Mouse (Mus musculus) megakaryocyte progenitor cell, adult 5-6 weeks (primary cell): ENCODE results near the gene Gm21905. TPM values are rescaled to one million over a fixed set of nuclear protein-coding genes. Genes with fewer than 3 reads are reported as not detected.

Experiments
- ATAC-seq: replicated peaks from 2 replicates; pipeline ENCODE4 v1.8.0; 2016; ENCODE audit warnings: mild to moderate bottlenecking, moderate TSS enrichment, inconsistent platforms; ENCODE audit not compliant: poor library complexity
- total RNA-seq, 2 experiments: library from RNA; stranded (forward) in 1 of 2; stranded (reverse) in 1 of 2; fragments of 157-497, 149-512 nt in 1 of 2; fragments of 200-1000 nt in 1 of 2; gene quantifications; 2 replicates each; pipeline versions ENCODE4 v1.2.3 to v1.2.4; 2015 to 2017

The Gm21905 gene
- total RNA-seq (2015) (not detected in 2 replicates), total RNA-seq (2017) (not detected in 2 replicates)

DNA sequence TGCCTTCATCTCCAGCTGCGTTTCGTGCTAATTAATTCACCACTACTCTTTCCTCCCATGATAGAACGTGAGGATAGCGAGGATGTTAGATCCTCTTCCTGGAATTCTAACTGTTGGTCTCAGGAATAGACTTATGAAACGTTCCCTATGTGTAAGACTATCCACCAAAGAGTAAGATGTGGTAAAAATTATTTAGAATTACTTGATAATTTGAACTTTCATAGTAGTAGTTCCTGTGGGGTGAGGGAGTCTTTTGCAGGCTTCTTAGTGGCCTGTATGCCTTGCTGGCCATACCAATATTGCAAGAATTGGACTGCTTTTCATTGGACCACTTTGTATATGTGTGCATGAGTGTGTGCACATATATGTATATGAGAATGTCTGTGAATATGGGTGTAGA, at the start of gene Gm21905:
TSS of gene Gm21905 (minus strand) at position 101 of the 400 bp plus-strand sequence.
- ATAC-seq: no peak

DNA sequence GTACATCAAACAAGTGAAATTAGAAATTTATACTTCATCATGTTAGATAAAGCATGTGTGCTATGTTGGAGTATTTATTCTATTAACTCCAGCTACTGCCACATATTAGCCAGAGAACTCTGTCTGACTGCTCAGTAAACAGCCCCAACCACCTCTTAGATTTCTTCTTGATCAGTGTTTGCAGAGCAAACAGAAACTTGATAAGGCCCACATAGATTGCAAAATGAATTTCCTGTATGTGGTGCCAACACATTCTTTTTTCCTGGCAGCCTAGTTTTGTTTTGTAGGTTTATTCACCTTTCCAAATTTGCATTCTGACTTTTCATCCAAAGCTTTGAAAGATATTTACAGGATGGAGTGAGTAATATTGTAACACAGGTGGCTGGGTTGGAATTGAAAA, 44.2 kb upstream of the Gm21905 start:
- no peak for ATAC-seq

- ATAC-seq: peak; percentile 76
Measured at GRCm38 (mm10) chr5:67981946-67982526, 35.8 kb upstream of the Gm21905 start.

DNA sequence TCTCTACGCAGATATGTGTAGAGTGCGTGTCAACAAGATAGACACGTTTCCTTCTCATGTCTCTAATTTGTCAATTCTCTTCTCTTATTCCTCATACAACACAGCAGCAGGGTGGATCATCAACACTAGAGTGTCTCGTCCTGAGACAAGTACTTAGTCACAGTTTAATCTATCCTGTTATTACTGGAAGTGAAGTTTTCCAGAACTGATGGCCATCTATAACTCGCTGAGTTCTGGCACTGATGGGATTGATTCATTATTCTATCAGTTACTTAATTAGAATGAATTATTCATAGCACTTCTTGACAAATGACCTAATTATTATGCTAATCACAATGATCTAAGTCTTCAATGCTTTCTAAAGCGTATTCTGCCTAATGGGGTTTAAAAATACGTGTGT, 23.3 kb upstream of the Gm21905 start:
- no peak for ATAC-seq

DNA sequence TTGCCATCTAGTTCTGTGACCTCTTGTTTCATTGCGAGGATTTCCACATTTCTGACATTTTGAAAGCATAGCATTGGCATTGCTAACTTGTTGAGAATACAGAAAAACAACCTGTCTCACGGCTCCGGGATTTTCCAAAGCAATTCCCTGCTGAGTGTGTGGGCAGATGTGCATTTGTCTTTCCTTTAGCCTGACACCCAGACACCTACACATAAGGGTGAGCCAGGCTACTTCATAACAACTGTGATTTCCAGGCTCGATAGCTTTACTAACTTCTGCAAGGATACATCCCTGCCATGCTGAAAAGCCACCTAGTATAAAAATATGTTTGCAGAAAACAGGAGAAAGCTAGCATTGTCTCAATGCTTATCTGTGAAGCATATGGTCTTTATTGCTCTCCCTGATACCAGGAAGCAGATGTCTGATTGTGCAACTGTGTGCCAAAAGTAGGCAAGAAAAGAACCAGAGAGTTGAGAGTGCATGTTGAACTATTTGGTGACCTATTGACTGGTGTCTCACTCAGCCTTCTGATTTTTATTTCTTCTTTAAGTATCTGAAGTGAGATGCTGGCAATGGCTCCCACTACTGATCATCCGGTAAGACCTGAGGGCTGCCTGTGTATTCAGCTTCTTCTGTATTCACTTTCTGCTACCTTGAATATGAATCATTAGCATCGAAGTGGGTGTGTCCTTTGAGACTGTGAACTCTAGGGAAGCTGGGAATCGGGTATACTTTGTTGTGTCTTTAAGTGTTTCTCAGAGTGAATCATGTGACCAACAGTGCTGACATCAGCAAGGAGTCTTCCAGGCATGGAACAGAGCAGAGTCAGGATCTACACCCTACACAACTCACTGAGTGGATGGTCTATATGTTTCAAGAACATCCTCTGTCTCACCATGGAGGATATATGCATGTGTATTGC, 15.7 kb upstream of the Gm21905 start:
- ATAC-seq: peak; percentile 86

DNA sequence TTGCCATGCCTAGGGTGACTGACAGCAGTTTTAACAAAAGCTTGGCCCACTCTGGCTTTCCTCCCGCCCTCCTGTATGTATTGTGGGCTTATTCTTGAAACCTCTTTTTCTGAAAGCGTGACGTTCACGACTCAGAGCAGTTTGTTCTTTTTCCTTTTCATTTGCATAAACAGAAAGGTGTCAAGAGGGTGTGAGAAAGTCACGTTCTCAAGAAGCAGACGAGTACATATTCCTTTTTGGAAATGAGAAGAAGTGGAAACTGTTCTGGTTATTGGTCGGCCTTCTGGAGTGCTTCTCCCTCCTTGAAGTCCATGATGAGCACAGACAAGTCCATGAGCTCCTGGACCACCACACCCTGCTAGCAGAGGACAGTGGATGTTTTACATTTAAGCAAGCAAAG, 9.3 kb upstream of the Gm21905 start:
- ATAC-seq: no peak

DNA sequence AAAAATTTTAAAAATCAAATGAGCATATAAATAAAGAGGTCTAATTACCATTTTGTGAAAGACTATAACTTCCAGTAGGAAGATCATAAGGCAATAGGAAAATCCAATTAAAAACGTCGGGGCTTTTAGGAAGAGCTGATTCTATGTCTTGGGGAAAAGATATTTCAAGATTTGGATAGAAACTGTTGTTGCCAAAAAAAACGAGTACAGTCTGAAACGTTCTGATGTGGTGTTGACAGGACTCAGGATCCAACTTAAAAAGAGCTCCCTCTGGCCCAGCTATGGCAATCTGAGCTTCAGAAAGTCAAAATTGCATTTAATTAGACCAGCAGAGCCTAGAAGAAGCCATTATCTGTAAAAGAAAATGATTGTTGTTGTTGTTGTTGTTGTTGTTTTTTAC, 7.9 kb upstream of the Gm21905 start:
- ATAC-seq: no peak

GRCm38 (mm10) chr5:67948074-67948473, 1.9 kb upstream of the Gm21905 start:
- no peak for ATAC-seq

DNA sequence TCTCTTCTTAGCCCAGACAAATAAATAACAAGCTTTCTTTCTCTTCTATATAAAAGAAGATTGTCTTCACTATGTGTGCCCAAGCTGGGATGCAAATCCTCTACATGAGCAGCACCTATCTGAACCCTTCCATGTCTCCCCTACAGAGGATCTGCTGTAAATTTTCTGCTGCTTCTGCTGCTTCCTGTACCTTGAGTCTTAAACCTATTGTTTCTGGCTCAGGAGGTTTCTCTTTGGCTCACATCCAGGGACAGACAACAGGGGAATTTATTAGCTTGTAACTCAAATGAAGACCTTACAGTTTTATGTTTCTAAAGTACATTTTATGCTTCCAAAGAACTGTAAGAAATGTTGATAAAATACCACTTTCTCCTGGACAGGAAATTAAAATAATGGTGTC, 785 bp upstream of the Gm21905 start:
- no peak for ATAC-seq

- no peak for ATAC-seq
Measured at GRCm38 (mm10) chr5:67944074-67944785, 2.0 kb downstream of the Gm21905 start.

- ATAC-seq: peak; percentile 72
Measured at GRCm38 (mm10) chr5:67943199-67943598, 3.0 kb downstream of the Gm21905 start.

GRCm38 (mm10) chr5:67941369-67941768, 4.9 kb downstream of the Gm21905 start, which contains the start of gene Gm5108:
Gm5108 (plus strand) TSS chr5:67941669.
- no peak for ATAC-seq

DNA sequence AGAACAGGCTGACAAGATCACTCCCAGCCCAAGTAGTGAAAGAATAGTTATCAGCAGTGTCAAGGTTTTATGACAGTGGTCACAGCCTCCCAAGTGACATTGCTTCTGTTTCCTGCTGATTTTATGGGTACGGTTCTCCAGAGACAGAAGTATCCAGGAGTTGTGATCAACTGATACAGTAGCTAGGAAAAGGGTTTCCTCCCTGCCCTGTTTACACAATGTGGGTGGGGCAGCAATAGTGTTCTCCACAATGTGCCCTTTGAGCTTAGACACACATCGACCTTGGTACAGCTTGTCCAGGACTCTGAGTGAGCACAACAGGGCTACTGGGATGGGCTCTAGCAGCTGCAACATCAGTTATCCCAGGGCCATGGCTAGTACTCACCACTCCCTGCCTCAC, 14.6 kb downstream of the Gm21905 start:
- ATAC-seq: peak; percentile 82

- ATAC-seq: peak; percentile 36; the same call in 1 of the 2 replicates
Measured at GRCm38 (mm10) chr5:67930584-67930983, 15.6 kb downstream of the Gm21905 start.

DNA sequence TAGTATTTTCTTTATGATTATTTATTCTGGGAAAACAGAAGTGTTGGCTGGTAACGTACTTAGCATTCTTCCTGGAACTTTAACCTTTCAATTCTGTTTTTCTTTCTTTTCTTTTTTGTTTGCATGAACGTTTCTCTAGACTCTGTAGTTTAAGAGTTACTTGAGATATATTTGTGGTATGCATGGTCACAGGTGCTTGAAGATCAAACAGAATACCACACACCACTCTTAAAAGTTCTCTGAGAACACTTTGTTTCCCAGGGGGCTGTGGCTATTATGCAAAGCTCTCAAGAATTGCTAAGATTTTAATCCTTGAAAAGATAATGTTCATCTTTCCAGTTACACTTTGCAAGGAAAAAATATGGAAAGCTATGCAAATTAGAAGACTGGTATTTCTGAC, 41.7 kb downstream of the Gm21905 start:
- ATAC-seq: no peak

GRCm38 (mm10) chr5:67898921-67899320, 47.3 kb downstream of the Gm21905 start:
- ATAC-seq: no peak

GRCm38 (mm10) chr5:67884422-67885210, 61.6 kb downstream of the Gm21905 start:
- no peak for ATAC-seq

- ATAC-seq: peak; percentile 79
Measured at GRCm38 (mm10) chr5:67883564-67884171, 62.6 kb downstream of the Gm21905 start.
